Mouse (Mus musculus): ENCODE results near the gene Gm9732. TPM values are rescaled to one million over a fixed set of nuclear protein-coding genes. Genes with fewer than 3 reads are reported as not detected.
"Not testable (repeated sequence)": the region's sequence is repeated elsewhere in the genome, so short reads cannot be mapped to it uniquely, and the experiment has no call there.

Gm9732 gene
- total RNA-seq, 2 experiments from 2014 or later = 0.23 TPM; not detected in 1

DNA sequence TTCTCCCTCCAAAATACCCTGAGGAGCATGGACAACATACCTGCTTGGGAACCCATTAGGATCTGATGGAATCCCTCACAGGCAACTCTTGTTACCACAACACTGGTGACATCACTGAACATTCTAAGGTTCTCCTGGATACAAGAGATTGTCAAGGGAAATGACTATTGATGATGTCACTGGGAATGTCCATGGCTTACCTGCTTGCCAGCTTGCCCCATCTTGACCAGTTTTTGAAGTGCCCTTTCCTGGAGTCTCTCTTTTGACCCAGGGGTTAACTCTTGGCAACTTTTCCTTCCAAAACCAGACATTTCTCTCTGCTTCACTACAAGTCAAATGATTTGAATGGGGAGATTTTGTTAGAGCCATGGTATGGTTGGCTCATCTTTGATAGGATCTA is 72.9 kb downstream of the Gm9732 start, which contains the start of gene 1700001F09Rik:
1700001F09Rik (minus strand) TSS at position 101 of the 400 bp plus-strand sequence.
- intact Hi-C loops (cut with DNase I); DNase-seq (ENCODE audit: low spot score in 2 of 2): not testable (repeated sequence)

GRCm38 (mm10) chr14:43352944-43353343 is 78.1 kb downstream of the Gm9732 start:
- intact Hi-C loops (cut with DNase I); DNase-seq (ENCODE audit: low spot score in 2 of 2): not testable (repeated sequence)

Other genes with a start within 250 kb of the Gm9732 start
- gene Gm8094, start 198.4 kb upstream of the Gm9732 start, total RNA-seq (2021) = not detected
- gene Gm8104, start 174.4 kb upstream of the Gm9732 start, total RNA-seq (2021) = under 1 TPM; 0.57 to 0.64 TPM
- 1 to 10 TPM in 1 of 2 experiments, under 1 TPM in 1; 0.78 to 1.2 TPM for gene Gm7233, start 95.2 kb upstream of the Gm9732 start, total RNA-seq (2021)
- gene Gm8122, start 39.7 kb upstream of the Gm9732 start, total RNA-seq (2021) = not detected
- gene Gm8126, start 16.4 kb upstream of the Gm9732 start, total RNA-seq (2021) = 1 to 10 TPM in 1 of 2 experiments, under 1 TPM in 1; 0.64 to 1.3 TPM
- gene Gm8127, start 18.8 kb downstream of the Gm9732 start, total RNA-seq (2021) = not detected
- not detected for gene 1700001F09Rik, start 72.8 kb downstream of the Gm9732 start, total RNA-seq (2021)
- gene Gm8138, start 141.3 kb downstream of the Gm9732 start, total RNA-seq (2021) = not detected

All from left cerebral cortex, postnatal 25 days (tissue).